Mouse (Mus musculus) C2C12 (cell line): ENCODE measurements at regions not wholly inside any gene's neighbourhood (a gene's known extent, or its start where the extent isn't known, plus 50 kb on each side); places are given as distances from the start of the nearest gene placed in this dataset.

Source experiments
- CEBPB ChIP-seq: IDR thresholded peaks from one replicate; pipeline ENCODE4 v1.6.1; 2011; ENCODE audit warnings: low read depth, mild to moderate bottlenecking, control low read depth, moderate library complexity
- CTCF ChIP-seq: IDR thresholded peaks from one replicate; pipeline ENCODE4 v1.5.1; 2011; ENCODE audit not compliant: control insufficient read depth, insufficient read depth, insufficient read length
- FOSL1 ChIP-seq: IDR thresholded peaks from one replicate; pipeline ENCODE4 v1.8.0; 2011; ENCODE audit warnings: mild to moderate bottlenecking, low read length; ENCODE audit not compliant: poor library complexity, insufficient read depth, severe bottlenecking
- MYOD1 ChIP-seq: IDR thresholded peaks from one replicate; pipeline ENCODE4 v1.6.1; 2011; ENCODE audit warnings: low read depth; ENCODE audit not compliant: control insufficient read depth, insufficient read length
- MYOG ChIP-seq: IDR thresholded peaks from one replicate; pipeline ENCODE4 v1.6.1; 2011; ENCODE audit not compliant: control insufficient read depth, insufficient read length; ENCODE audit errors: extremely low read depth
- USF1 ChIP-seq: IDR thresholded peaks from one replicate; pipeline ENCODE4 v1.6.1; 2011; ENCODE audit warnings: low read depth, mild to moderate bottlenecking, control low read depth, moderate library complexity

- TF ChIP-seq CTCF, result no peak
- no peak for TF ChIP-seq MYOG
- TF ChIP-seq CEBPB, result no peak
- TF ChIP-seq USF1, result no peak
- no peak for TF ChIP-seq MYOD1
- TF ChIP-seq FOSL1, result no peak
These were observed 511.6 kb upstream of the Atp11b start for GRCm38 (mm10) chr3:35242349-35242748.
